Mouse (Mus musculus): ENCODE measurements around the gene N4bp3. TPM values are rescaled to one million over a fixed set of nuclear protein-coding genes. Genes with fewer than 3 reads are reported as not detected.

N4bp3 gene
- polyA plus RNA-seq, 1 experiment = 11.8 TPM

DNA sequence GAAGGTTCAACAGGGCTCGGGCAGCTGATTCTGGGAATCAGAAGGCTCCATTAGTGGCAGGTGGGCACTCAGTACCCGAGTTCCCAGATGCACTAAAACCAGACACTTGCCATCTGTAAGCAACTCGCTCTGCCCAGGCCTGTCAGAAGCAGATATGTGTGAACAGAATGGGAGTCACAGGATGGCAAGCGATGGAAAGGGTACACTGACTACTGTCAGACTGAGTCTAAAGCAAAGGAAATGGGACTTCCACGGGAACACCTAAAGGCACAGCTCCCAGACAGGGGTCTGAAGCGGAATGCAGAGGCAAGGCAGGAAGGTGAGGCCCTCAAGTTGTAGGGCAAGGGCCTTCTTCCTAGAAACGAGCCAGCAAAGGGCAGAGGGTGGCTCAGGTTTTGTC is 4.4 kb downstream of the N4bp3 start:
- 70% methylated on average over 7 of the region's 7 CpGs for WGBS
- H3K36me3 ChIP-seq (ENCODE audit: control insufficient read depth, insufficient read depth, low read length) = no peaks in the 10 kb centered on the region
- no peak overlapping the region for H3K4me3 ChIP-seq (ENCODE audit: insufficient read depth, low read depth, low read length)
- peaks cover 15% of the 10 kb centered on the region; the same call in 1 of the 2 replicates for H3K4me1 ChIP-seq (ENCODE audit: control insufficient read depth, insufficient read depth, low read length)
- no peak for TF ChIP-seq POLR2A (IDR thresholded peaks at IDR 0.05; ENCODE audit: low read depth, low read length)
- no peak for TF ChIP-seq CTCF (conservative IDR thresholded peaks at IDR 0.05; ENCODE audit: insufficient read depth, insufficient read length, low read depth, low read length)
- H3K27ac ChIP-seq (ENCODE audit: insufficient read depth, low read depth, low read length) = peak overlapping the region; percentile 84
- no peaks in the 10 kb centered on the region for H3K27me3 ChIP-seq (replicated peaks; ENCODE audit: control insufficient read depth, insufficient read depth, low read length)
- no peak for DNase-seq

DNA sequence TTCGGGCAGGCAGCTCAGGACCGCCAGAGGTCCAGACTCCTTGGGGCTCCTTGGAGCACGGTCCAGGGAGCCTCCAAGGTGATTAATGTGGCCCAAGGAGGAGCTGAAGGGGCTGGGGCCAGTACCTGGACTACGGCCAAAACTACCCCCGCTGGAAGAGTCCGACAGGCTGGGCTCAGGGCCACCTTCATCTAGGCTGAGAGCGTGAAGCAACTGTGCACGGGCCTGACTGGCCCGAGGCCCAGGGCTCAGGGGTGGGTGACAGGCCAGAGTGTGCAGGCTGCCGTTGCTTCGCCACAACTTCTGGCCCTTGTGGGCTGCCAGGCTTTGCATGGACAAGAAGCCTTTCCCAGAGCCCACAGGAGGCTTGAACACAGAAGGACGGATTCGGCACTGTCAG is 5.3 kb downstream of the N4bp3 start:
- no peak for DNase-seq
- no peak for TF ChIP-seq CTCF (conservative IDR thresholded peaks at IDR 0.05; ENCODE audit: insufficient read depth, insufficient read length, low read depth, low read length)
- TF ChIP-seq POLR2A (IDR thresholded peaks at IDR 0.05; ENCODE audit: low read depth, low read length) = no peak
- Histone ChIP-seq H3K27ac (ENCODE audit: insufficient read depth, low read depth, low read length) (no peak overlapping the region), H3K27me3 (replicated peaks; ENCODE audit: control insufficient read depth, insufficient read depth, low read length) (no peaks in the 10 kb centered on the region), H3K4me3 (ENCODE audit: insufficient read depth, low read depth, low read length) (no peak overlapping the region), H3K4me1 (ENCODE audit: control insufficient read depth, insufficient read depth, low read length) (peaks cover 15% of the 10 kb centered on the region; the same call in 1 of the 2 replicates), H3K36me3 (ENCODE audit: control insufficient read depth, insufficient read depth, low read length) (no peaks in the 10 kb centered on the region)
- 64% methylated on average over 13 of the region's 13 CpGs for WGBS

DNA sequence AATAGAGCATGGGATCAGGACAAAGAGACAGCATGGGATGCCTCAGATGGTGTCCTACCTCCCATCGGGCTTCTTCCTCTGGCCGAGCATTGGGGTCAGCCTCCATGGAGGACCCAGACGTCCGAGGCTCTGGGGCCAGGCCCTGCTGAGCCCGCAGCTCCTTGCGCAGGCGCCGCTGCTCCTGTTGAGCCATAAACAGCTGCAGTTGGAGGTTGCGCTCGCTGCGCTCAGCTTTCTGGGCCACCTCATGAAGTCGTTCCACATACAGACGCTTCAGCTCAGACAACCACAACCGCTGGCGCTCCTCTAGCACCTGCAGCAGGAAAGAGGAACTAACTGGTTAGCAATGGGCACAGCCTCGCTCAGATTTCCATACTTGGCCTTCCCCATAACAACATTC is 6.4 kb downstream of the N4bp3 start:
- DNase-seq = no peak
- WGBS = 87% methylated on average over 16 of the region's 16 CpGs
- Histone ChIP-seq H3K27me3 (replicated peaks; ENCODE audit: control insufficient read depth, insufficient read depth, low read length) (no peaks in the 10 kb centered on the region), H3K4me3 (ENCODE audit: insufficient read depth, low read depth, low read length) (no peak overlapping the region), H3K4me1 (ENCODE audit: control insufficient read depth, insufficient read depth, low read length) (peaks cover 15% of the 10 kb centered on the region; the same call in 1 of the 2 replicates), H3K36me3 (ENCODE audit: control insufficient read depth, insufficient read depth, low read length) (no peaks in the 10 kb centered on the region), H3K27ac (ENCODE audit: insufficient read depth, low read depth, low read length) (no peak overlapping the region)
- TF ChIP-seq CTCF (conservative IDR thresholded peaks at IDR 0.05; ENCODE audit: insufficient read depth, insufficient read length, low read depth, low read length) (no peak), POLR2A (IDR thresholded peaks at IDR 0.05; ENCODE audit: low read depth, low read length) (no peak)

DNA sequence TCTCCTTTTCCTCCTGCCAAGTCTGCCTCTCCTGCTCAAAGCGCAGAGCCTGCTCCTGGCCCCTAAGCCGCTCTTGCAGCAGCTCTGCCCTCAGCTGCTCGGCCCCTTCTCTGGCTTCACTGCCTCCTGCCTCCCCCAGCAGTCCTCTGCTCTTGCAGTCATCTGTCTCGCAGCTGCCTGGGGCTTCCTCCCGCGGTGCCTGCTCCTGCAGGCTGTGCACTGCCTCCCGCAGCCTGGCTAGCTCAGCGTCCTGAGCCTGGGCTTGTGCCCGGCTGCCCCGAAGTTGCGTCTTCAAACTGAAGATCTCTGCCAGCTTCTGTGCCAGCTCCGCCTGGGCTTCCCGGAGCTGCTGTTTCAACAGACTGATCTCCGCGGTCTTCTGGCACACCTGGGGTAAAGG is 6.9 kb downstream of the N4bp3 start:
- Histone ChIP-seq H3K27ac (ENCODE audit: insufficient read depth, low read depth, low read length) (no peak overlapping the region), H3K4me3 (ENCODE audit: insufficient read depth, low read depth, low read length) (no peak overlapping the region), H3K36me3 (ENCODE audit: control insufficient read depth, insufficient read depth, low read length) (no peaks in the 10 kb centered on the region), H3K27me3 (replicated peaks; ENCODE audit: control insufficient read depth, insufficient read depth, low read length) (no peaks in the 10 kb centered on the region), H3K4me1 (ENCODE audit: control insufficient read depth, insufficient read depth, low read length) (peaks cover 15% of the 10 kb centered on the region; the same call in 1 of the 2 replicates)
- WGBS = 60% methylated on average over 15 of the region's 15 CpGs
- TF ChIP-seq CTCF (conservative IDR thresholded peaks at IDR 0.05; ENCODE audit: insufficient read depth, insufficient read length, low read depth, low read length) = no peak
- no peak for TF ChIP-seq POLR2A (IDR thresholded peaks at IDR 0.05; ENCODE audit: low read depth, low read length)
- peak; percentile 56 for DNase-seq

DNA sequence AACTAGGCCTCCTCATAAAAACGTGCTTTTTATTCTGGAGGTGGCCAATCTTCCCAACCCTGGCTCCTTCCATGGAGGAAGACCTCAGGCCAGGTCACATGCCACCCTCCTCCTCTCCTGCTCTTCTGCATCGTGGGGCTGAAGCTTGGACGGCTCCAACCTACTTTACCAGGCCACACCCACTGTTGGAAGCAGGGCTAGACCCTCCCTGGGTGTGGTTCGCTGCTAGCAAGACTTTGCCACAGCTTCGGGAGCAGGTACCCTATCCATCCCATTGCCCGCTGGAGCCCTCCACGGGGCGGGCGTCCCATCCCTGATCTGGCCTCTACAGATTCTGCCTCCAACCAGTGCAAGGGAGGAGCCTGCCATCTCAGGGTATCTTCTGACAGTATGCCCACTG is 7.4 kb downstream of the N4bp3 start:
- no peaks in the 10 kb centered on the region for H3K36me3 ChIP-seq (ENCODE audit: control insufficient read depth, insufficient read depth, low read length)
- H3K27me3 ChIP-seq (replicated peaks; ENCODE audit: control insufficient read depth, insufficient read depth, low read length) = no peaks in the 10 kb centered on the region
- no peak overlapping the region for H3K4me3 ChIP-seq (ENCODE audit: insufficient read depth, low read depth, low read length)
- DNase-seq = no peak
- 70% methylated on average over 9 of the region's 9 CpGs for WGBS
- peaks cover 12% of the 10 kb centered on the region; the same call in 1 of the 2 replicates for H3K4me1 ChIP-seq (ENCODE audit: control insufficient read depth, insufficient read depth, low read length)
- H3K27ac ChIP-seq (ENCODE audit: insufficient read depth, low read depth, low read length) = no peak overlapping the region
- no peak for TF ChIP-seq POLR2A (IDR thresholded peaks at IDR 0.05; ENCODE audit: low read depth, low read length)
- TF ChIP-seq CTCF (conservative IDR thresholded peaks at IDR 0.05; ENCODE audit: insufficient read depth, insufficient read length, low read depth, low read length) = no peak

DNA sequence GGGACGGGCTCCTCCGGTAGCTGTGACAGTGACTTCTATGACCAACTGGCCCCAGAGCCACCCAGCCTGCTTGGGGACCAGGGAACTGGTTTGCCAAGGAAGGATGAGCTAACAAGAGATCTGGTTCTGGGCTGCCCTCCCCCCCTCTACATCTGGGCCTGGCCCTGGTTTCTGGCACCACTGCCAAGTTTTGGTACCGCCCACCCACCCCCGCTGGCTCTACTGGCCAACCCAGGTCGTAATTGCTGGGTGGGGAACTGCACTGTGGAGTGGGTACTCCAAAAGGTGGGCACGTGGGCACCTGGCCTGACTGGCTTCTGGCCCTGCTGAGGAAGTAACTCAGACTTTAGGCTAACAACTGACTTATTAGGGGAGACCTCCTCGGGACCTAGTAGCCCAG is 9.9 kb downstream of the N4bp3 start:
- TF ChIP-seq CTCF (conservative IDR thresholded peaks at IDR 0.05; ENCODE audit: insufficient read depth, insufficient read length, low read depth, low read length) (no peak), POLR2A (IDR thresholded peaks at IDR 0.05; ENCODE audit: low read depth, low read length) (no peak)
- no peak for DNase-seq
- no peaks in the 10 kb centered on the region for H3K36me3 ChIP-seq (ENCODE audit: control insufficient read depth, insufficient read depth, low read length)

DNA sequence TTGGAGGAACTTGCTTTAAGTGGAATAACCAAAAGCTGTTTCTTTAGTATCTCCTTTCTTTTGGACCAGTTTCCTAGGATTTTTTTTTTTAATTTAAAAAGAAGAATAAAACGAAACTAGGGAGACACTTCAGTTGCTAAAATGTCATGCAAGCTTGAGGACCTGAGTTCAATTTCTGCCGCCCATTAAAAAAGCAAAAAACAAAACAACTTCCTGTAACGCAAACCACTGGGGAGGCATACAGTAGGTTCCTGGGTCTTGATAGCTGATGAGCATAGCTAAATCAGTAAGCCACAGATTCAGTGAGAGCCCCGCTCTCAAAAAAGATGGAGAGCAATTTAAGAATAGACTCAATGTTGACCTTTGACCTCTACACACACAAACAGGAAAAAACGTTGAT is 12.1 kb downstream of the N4bp3 start:
- no peak for TF ChIP-seq CTCF (conservative IDR thresholded peaks at IDR 0.05; ENCODE audit: insufficient read depth, insufficient read length, low read depth, low read length)
- no peak for TF ChIP-seq POLR2A (IDR thresholded peaks at IDR 0.05; ENCODE audit: low read depth, low read length)
- DNase-seq = no peak
- H3K27ac ChIP-seq (ENCODE audit: insufficient read depth, low read depth, low read length) = no peak overlapping the region
- H3K4me3 ChIP-seq (ENCODE audit: insufficient read depth, low read depth, low read length) = no peak overlapping the region
- peaks cover 10% of the 10 kb centered on the region for H3K4me1 ChIP-seq (ENCODE audit: control insufficient read depth, insufficient read depth, low read length)
- no peaks in the 10 kb centered on the region for H3K27me3 ChIP-seq (replicated peaks; ENCODE audit: control insufficient read depth, insufficient read depth, low read length)
- H3K36me3 ChIP-seq (ENCODE audit: control insufficient read depth, insufficient read depth, low read length) = no peaks in the 10 kb centered on the region
- WGBS = 65% methylated on average over 5 of the region's 5 CpGs

More for the DNA sequence above, 9.9 kb downstream of the N4bp3 start:
- Histone ChIP-seq H3K27ac (ENCODE audit: insufficient read depth, low read depth, low read length) (no peak overlapping the region), H3K4me3 (ENCODE audit: insufficient read depth, low read depth, low read length) (no peak overlapping the region), H3K4me1 (ENCODE audit: control insufficient read depth, insufficient read depth, low read length) (no peaks in the 10 kb centered on the region; the same call in 1 of the 2 replicates), H3K27me3 (replicated peaks; ENCODE audit: control insufficient read depth, insufficient read depth, low read length) (no peaks in the 10 kb centered on the region)
- WGBS = 64% methylated on average over 7 of the region's 7 CpGs

All from kidney, adult 2 months (tissue).